Mouse (Mus musculus) erythroblast, embryonic 14.5 days (primary cell): ENCODE measurements around the gene Wdfy3.

Source experiments
- GATA1 ChIP-seq: IDR thresholded peaks from 2 replicates; pipeline ENCODE4 v1.6.1; 2012; ENCODE audit warnings: low read length, inconsistent platforms, mixed read lengths
- TAL1 ChIP-seq: IDR thresholded peaks from 3 replicates; pipeline ENCODE4 v1.6.1; 2012; ENCODE audit warnings: low read length, inconsistent platforms, mixed read lengths

- TF ChIP-seq GATA1 (no peak), TAL1 (no peak)
Measured at GRCm38 (mm10) chr5:101866722-101867121, 203.0 kb downstream of the Wdfy3 start.
